Mouse (Mus musculus) myocyte (in vitro differentiated cells): ENCODE measurements around the gene Fpr3. TPM values are rescaled to one million over a fixed set of nuclear protein-coding genes. Genes with fewer than 3 reads are reported as not detected.
"Not testable (repeated sequence)": the region's sequence is repeated elsewhere in the genome, so short reads cannot be mapped to it uniquely, and the experiment has no call there.

ENCODE experiments used
- H3K27me3 ChIP-seq: one replicate; pipeline ENCODE4 v1.6.1; 2011; ENCODE audit not compliant: control insufficient read depth, insufficient read depth, insufficient read length
- H3K36me3 ChIP-seq: one replicate; pipeline ENCODE4 v1.6.1; 2011; ENCODE audit not compliant: control insufficient read depth, insufficient read depth
- H3K4me2 ChIP-seq: one replicate; pipeline ENCODE4 v1.6.1; 2011; ENCODE audit warnings: low read depth, control low read depth
- H3K4me3 ChIP-seq: one replicate; pipeline ENCODE4 v1.5.1; 2011; ENCODE audit warnings: mild to moderate bottlenecking, control low read depth, moderate library complexity
- H3K79me2 ChIP-seq: one replicate; pipeline ENCODE4 v1.6.1; 2011; ENCODE audit not compliant: control insufficient read depth, insufficient read depth
- H3ac ChIP-seq: one replicate; pipeline ENCODE4 v1.6.1; 2011; ENCODE audit not compliant: control insufficient read depth, insufficient read length
- CEBPB ChIP-seq: IDR thresholded peaks from 2 replicates; pipeline ENCODE4 v1.6.1; 2011; ENCODE audit warnings: mild to moderate bottlenecking, moderate library complexity; ENCODE audit not compliant: poor library complexity, insufficient read depth, severe bottlenecking
- E2F4 ChIP-seq: IDR thresholded peaks from one replicate; pipeline ENCODE4 v1.6.1; 2011; ENCODE audit warnings: mild to moderate bottlenecking, control low read depth, moderate library complexity; ENCODE audit not compliant: insufficient read depth
- MAX ChIP-seq: IDR thresholded peaks from one replicate; pipeline ENCODE4 v1.6.1; 2011; ENCODE audit warnings: low read depth, mild to moderate bottlenecking, control low read depth
- MYOD1 ChIP-seq, 3 experiments: IDR thresholded peaks; one replicate each; pipeline ENCODE4 v1.6.1; 2011; ENCODE audit warnings: control low read depth in 2 of 3, low read depth in 2 of 3, mild to moderate bottlenecking in 2 of 3, moderate library complexity in 1 of 3; ENCODE audit not compliant: insufficient read length in 2 of 3, control insufficient read depth in 1 of 3
- MYOG ChIP-seq, 3 experiments: IDR thresholded peaks; one replicate each; pipeline ENCODE4 v1.6.1; 2011; ENCODE audit warnings: control low read depth in 2 of 3, low read depth in 2 of 3, mild to moderate bottlenecking in 2 of 3; ENCODE audit not compliant: insufficient read length in 2 of 3, control insufficient read depth in 1 of 3, insufficient read depth in 1 of 3
- POLR2A ChIP-seq: IDR thresholded peaks from one replicate; pipeline ENCODE4 v1.6.1; 2011; ENCODE audit warnings: low read depth, mild to moderate bottlenecking, control low read depth, moderate library complexity; ENCODE audit not compliant: insufficient read length
- POLR2AphosphoS2 ChIP-seq: IDR thresholded peaks from one replicate; pipeline ENCODE4 v1.6.1; 2011; ENCODE audit warnings: low read depth, control low read depth; ENCODE audit not compliant: insufficient read length
- REST ChIP-seq: IDR thresholded peaks from one replicate; pipeline ENCODE4 v1.6.1; 2011; ENCODE audit warnings: mild to moderate bottlenecking, control low read depth, moderate library complexity; ENCODE audit not compliant: insufficient read depth, insufficient read length
- SRF ChIP-seq: IDR thresholded peaks from one replicate; pipeline ENCODE4 v1.6.1; 2011; ENCODE audit warnings: low read depth; ENCODE audit not compliant: control insufficient read depth, insufficient read length
- TCF12 ChIP-seq: IDR thresholded peaks from one replicate; pipeline ENCODE4 v1.6.1; 2011; ENCODE audit warnings: mild to moderate bottlenecking, control low read depth; ENCODE audit not compliant: poor library complexity, insufficient read depth, severe bottlenecking
- TCF3 ChIP-seq: IDR thresholded peaks from one replicate; pipeline ENCODE4 v1.6.1; 2011; ENCODE audit warnings: low read depth, control low read depth; ENCODE audit not compliant: insufficient read length
- USF1 ChIP-seq: IDR thresholded peaks from one replicate; pipeline ENCODE4 v1.6.1; 2011; ENCODE audit warnings: low read depth, mild to moderate bottlenecking, control low read depth, moderate library complexity
- polyA plus RNA-seq: library from polyadenylated mRNA; unstranded; fragments of >200 nt; fragmentation: generic; extraction: Trizol; gene quantifications from one replicate; pipeline ENCODE4 v1.2.1, GENCODE M21; 2012; ENCODE audit warnings: missing spikeins

Gene Fpr3
- polyA plus RNA-seq, 1 experiment: not detected

- peak; percentile 44 for TF ChIP-seq POLR2AphosphoS2
- H3K36me3 ChIP-seq: peaks cover 17% of the 10 kb centered on the region
- H3K4me2 ChIP-seq: peak overlapping the region; percentile 62
- not testable (repeated sequence) for H3ac ChIP-seq, H3K4me3 ChIP-seq, H3K79me2 ChIP-seq, H3K27me3 ChIP-seq
Measured at GRCm38 (mm10) chr17:17844606-17845005, 43.0 kb upstream of the Fpr3 start.

GRCm38 (mm10) chr17:17845187-17846027 is 42.2 kb upstream of the Fpr3 start:
- TF ChIP-seq E2F4 (no peak), SRF (no peak), TCF3 (no peak), MYOD1 (IDR thresholded peaks at IDR 0.05; ENCODE audit: control insufficient read depth in 1 of 3, insufficient read length in 2 of 3, low read depth in 2 of 3) (no peak), MYOG (IDR thresholded peaks at IDR 0.05; ENCODE audit: control insufficient read depth in 1 of 3, insufficient read depth in 1 of 3, insufficient read length in 2 of 3, low read depth in 2 of 3) (no peak), CEBPB (no peak), USF1 (no peak), REST (no peak), TCF12 (no peak), POLR2A (no peak), MAX (no peak), POLR2AphosphoS2 (no peak)
- Histone ChIP-seq H3K27me3 (no peaks in the 10 kb centered on the region), H3K4me2 (peak overlapping the region; percentile 62), H3K36me3 (peaks cover 13% of the 10 kb centered on the region), H3K79me2 (no peaks in the 10 kb centered on the region), H3K4me3 (no peak overlapping the region), H3ac (no peak overlapping the region)

GRCm38 (mm10) chr17:17848988-17849387 is 38.7 kb upstream of the Fpr3 start:
- Histone ChIP-seq H3K4me3 (no peak overlapping the region), H3K79me2 (no peaks in the 10 kb centered on the region), H3K36me3 (no peaks in the 10 kb centered on the region), H3ac (no peak overlapping the region), H3K27me3 (no peaks in the 10 kb centered on the region), H3K4me2 (no peak overlapping the region)
- TF ChIP-seq TCF12: no peak
- no peak for TF ChIP-seq CEBPB
- TF ChIP-seq USF1: no peak
- TF ChIP-seq REST: no peak
- no peak for TF ChIP-seq POLR2AphosphoS2
- TF ChIP-seq SRF: no peak
- TF ChIP-seq TCF3: no peak
- no peak for TF ChIP-seq MYOG (IDR thresholded peaks at IDR 0.05; ENCODE audit: control insufficient read depth in 1 of 3, insufficient read depth in 1 of 3, insufficient read length in 2 of 3, low read depth in 2 of 3)

- TF ChIP-seq MYOG (IDR thresholded peaks at IDR 0.05; ENCODE audit: control insufficient read depth in 1 of 3, insufficient read depth in 1 of 3, insufficient read length in 2 of 3, low read depth in 2 of 3) (no peak), SRF (no peak), TCF12 (no peak), E2F4 (no peak), POLR2A (no peak), USF1 (no peak), MAX (no peak), TCF3 (no peak), CEBPB (no peak), REST (no peak), MYOD1 (IDR thresholded peaks at IDR 0.05; ENCODE audit: control insufficient read depth in 1 of 3, insufficient read length in 2 of 3, low read depth in 2 of 3) (no peak), POLR2AphosphoS2 (no peak)
- Histone ChIP-seq H3K4me3 (no peak overlapping the region), H3K4me2 (no peak overlapping the region), H3K27me3 (no peaks in the 10 kb centered on the region), H3K36me3 (no peaks in the 10 kb centered on the region), H3K79me2 (no peaks in the 10 kb centered on the region), H3ac (no peak overlapping the region)
Measured at GRCm38 (mm10) chr17:17849906-17850712, 37.5 kb upstream of the Fpr3 start.
